Mouse (Mus musculus): ENCODE measurements around the gene Pex11g. TPM values are rescaled to one million over a fixed set of nuclear protein-coding genes. Genes with fewer than 3 reads are reported as not detected.

Gene Pex11g
- total and polyA plus RNA-seq, 3 experiments, result 1.3 to 5.9 (median 2.7) TPM

- in situ Hi-C loops (cut with MboI; ENCODE audit: low pct_ligation_motif_present, low pct_unique_long_range_greater_than_20kb, low sequenced_read_pairs), result no loop called here
- 0 out of 4 replicates have a peak, but pooled peaks cover 0 to 3% of the 10 kb centered on the region in 2 experiments for H3K4me1 ChIP-seq (ENCODE audit: control insufficient read depth in 1 of 2, insufficient read depth in 2 of 2)
- H3K27ac ChIP-seq (ENCODE audit: insufficient read depth, low read depth), result no peak overlapping the region
These were observed 54.7 kb downstream of the Pex11g start for GRCm38 (mm10) chr8:3412816-3413215.

GRCm38 (mm10) chr8:3411901-3412301, 55.6 kb downstream of the Pex11g start:
- TF ChIP-seq ZC3H11A (IDR thresholded peaks at IDR 0.05; ENCODE audit: low read depth, low read length), result no peak
- TF ChIP-seq MAX (IDR thresholded peaks at IDR 0.05; ENCODE audit: low read length), result no peak
- TF ChIP-seq IRF4 (IDR thresholded peaks at IDR 0.05; ENCODE audit: low read depth, low read length), result no peak
- TF ChIP-seq TCF12 (IDR thresholded peaks at IDR 0.05; ENCODE audit: low read depth, low read length), result no peak
- TF ChIP-seq RCOR1 (conservative IDR thresholded peaks at IDR 0.05; ENCODE audit: low read depth, low read length), result no peak
- TF ChIP-seq NRF1 (IDR thresholded peaks at IDR 0.05; ENCODE audit: low read depth, low read length), result no peak
- no peak for TF ChIP-seq ETS1 (conservative IDR thresholded peaks at IDR 0.05; ENCODE audit: low read depth, low read length)
- TF ChIP-seq BHLHE40 (IDR thresholded peaks at IDR 0.05; ENCODE audit: low read depth, low read length), result no peak
- no peak for TF ChIP-seq UBTF (IDR thresholded peaks at IDR 0.05; ENCODE audit: low read depth, low read length)
- no peak for TF ChIP-seq SIN3A (IDR thresholded peaks at IDR 0.05; ENCODE audit: low read length)
- TF ChIP-seq CHD1 (IDR thresholded peaks at IDR 0.05; ENCODE audit: low read depth, low read length), result no peak
- no peak for TF ChIP-seq MAFK (IDR thresholded peaks at IDR 0.05; ENCODE audit: insufficient replicate concordance, low read length)
- no peak for TF ChIP-seq POLR2A (IDR thresholded peaks at IDR 0.05; ENCODE audit: low read depth, low read length)
- no peak for TF ChIP-seq MXI1 (IDR thresholded peaks at IDR 0.05; ENCODE audit: low read depth, low read length)
- TF ChIP-seq E2F4 (IDR thresholded peaks at IDR 0.05; ENCODE audit: insufficient replicate concordance, low read depth, low read length), result no peak
- TF ChIP-seq ZMIZ1 (IDR thresholded peaks at IDR 0.05; ENCODE audit: low read depth, low read length), result no peak
- TF ChIP-seq TBP (conservative IDR thresholded peaks at IDR 0.05; ENCODE audit: low read depth, low read length), result no peak
- Histone ChIP-seq H3K9me3 (replicated peaks; ENCODE audit: low read length) (no peaks in the 10 kb centered on the region), H3K4me2 (ENCODE audit: insufficient read depth, low read depth, poor library complexity, severe bottlenecking) (no peak overlapping the region), H3K4me1 (ENCODE audit: control insufficient read depth in 1 of 2, insufficient read depth in 2 of 2) (0 out of 4 replicates have a peak, but pooled peaks cover 0 to 3% of the 10 kb centered on the region in 2 experiments), H3K27me3 (replicated peaks) (no peaks in the 10 kb centered on the region), H3K79me2 (replicated peaks; ENCODE audit: control insufficient read depth, extremely low read depth, insufficient read depth, poor library complexity, severe bottlenecking) (no peaks in the 10 kb centered on the region), H3K9ac (ENCODE audit: insufficient read depth, low read depth) (no peak overlapping the region), H3K36me3 (replicated peaks in 1 of 2; ENCODE audit: control insufficient read depth in 1 of 2, insufficient read depth in 1 of 2, low read length in 1 of 2) (no peaks in the 10 kb centered on the region), H3K27ac (ENCODE audit: insufficient read depth, low read depth) (no peak overlapping the region), H3K4me3 (replicated peaks in 1 of 3; ENCODE audit: low read depth in 2 of 3, low read length in 2 of 3, poor library complexity in 1 of 3) (no peak overlapping the region)
- in situ Hi-C loops (cut with MboI; ENCODE audit: low pct_ligation_motif_present, low pct_unique_long_range_greater_than_20kb, low sequenced_read_pairs) (no loop called here), dilution Hi-C loops (cut with MboI; ENCODE audit: extremely low pct_ligation_motif_present, extremely low pct_unique_long_range_greater_than_20kb, low sequenced_read_pairs) (no loop called here)
- no peak for DNase-seq (ENCODE audit: extremely low read depth)

More at GRCm38 (mm10) chr8:3412816-3413215, 54.7 kb downstream of the Pex11g start:
- H3K27me3 ChIP-seq (replicated peaks), result no peaks in the 10 kb centered on the region
- H3K9me3 ChIP-seq (replicated peaks; ENCODE audit: low read length), result no peaks in the 10 kb centered on the region
- H3K4me3 ChIP-seq (replicated peaks in 1 of 3; ENCODE audit: low read depth in 2 of 3, low read length in 2 of 3, poor library complexity in 1 of 3), result no peak overlapping the region
- no peaks in the 10 kb centered on the region for H3K79me2 ChIP-seq (replicated peaks; ENCODE audit: control insufficient read depth, extremely low read depth, insufficient read depth, poor library complexity, severe bottlenecking)
- no peaks in the 10 kb centered on the region for H3K36me3 ChIP-seq (replicated peaks in 1 of 2; ENCODE audit: control insufficient read depth in 1 of 2, insufficient read depth in 1 of 2, low read length in 1 of 2)
- no peak overlapping the region for H3K4me2 ChIP-seq (ENCODE audit: insufficient read depth, low read depth, poor library complexity, severe bottlenecking)
- TF ChIP-seq ZKSCAN1 (IDR thresholded peaks at IDR 0.05; ENCODE audit: borderline replicate concordance, low read depth, low read length) (no peak), ZNF384 (IDR thresholded peaks at IDR 0.05; ENCODE audit: low read depth, low read length) (no peak), GABPA (IDR thresholded peaks at IDR 0.05; ENCODE audit: insufficient replicate concordance, low read depth, low read length) (no peak), TCF12 (IDR thresholded peaks at IDR 0.05; ENCODE audit: low read depth, low read length) (no peak), RCOR1 (conservative IDR thresholded peaks at IDR 0.05; ENCODE audit: low read depth, low read length) (no peak), NRF1 (IDR thresholded peaks at IDR 0.05; ENCODE audit: low read depth, low read length) (no peak), EP300 (IDR thresholded peaks at IDR 0.05; ENCODE audit: low read length) (no peak), ETS1 (conservative IDR thresholded peaks at IDR 0.05; ENCODE audit: low read depth, low read length) (no peak), NELFE (IDR thresholded peaks at IDR 0.05; ENCODE audit: low read depth, low read length) (no peak), MEF2A (IDR thresholded peaks at IDR 0.05; ENCODE audit: borderline replicate concordance, low read depth, low read length) (no peak), TBP (conservative IDR thresholded peaks at IDR 0.05; ENCODE audit: low read depth, low read length) (no peak), JUN (IDR thresholded peaks at IDR 0.05; ENCODE audit: insufficient read depth, low read depth, low read length) (no peak), MXI1 (IDR thresholded peaks at IDR 0.05; ENCODE audit: low read depth, low read length) (no peak), MAX (IDR thresholded peaks at IDR 0.05; ENCODE audit: low read length) (no peak), SIN3A (IDR thresholded peaks at IDR 0.05; ENCODE audit: low read length) (no peak), POLR2A (IDR thresholded peaks at IDR 0.05; ENCODE audit: low read depth, low read length) (no peak)
- DNase-seq (ENCODE audit: extremely low read depth), result no peak
- dilution Hi-C loops (cut with MboI; ENCODE audit: extremely low pct_ligation_motif_present, extremely low pct_unique_long_range_greater_than_20kb, low sequenced_read_pairs), result no loop called here
- H3K9ac ChIP-seq (ENCODE audit: insufficient read depth, low read depth), result no peak overlapping the region

Measured in CH12.LX (cell line).